Mouse (Mus musculus): ENCODE measurements around the gene Galnt14. TPM values are rescaled to one million over a fixed set of nuclear protein-coding genes. Genes with fewer than 3 reads are reported as not detected.

Gene Galnt14
- polyA plus RNA-seq, 1 experiment from 2014 or later: 0.75 TPM

- Histone ChIP-seq H3K4me2 (ENCODE audit: low read depth, low read length) (no peak overlapping the region), H3K36me3 (ENCODE audit: control insufficient read depth, insufficient read depth) (no peaks in the 10 kb centered on the region), H3K9me3 (replicated peaks; ENCODE audit: control insufficient read depth, low read length) (no peaks in the 10 kb centered on the region), H3K4me3 (ENCODE audit: low read length) (no peak overlapping the region), H3K9ac (ENCODE audit: low read length) (no peak overlapping the region), H3K27ac (ENCODE audit: low read length) (no peak overlapping the region), H3K27me3 (ENCODE audit: control insufficient read depth, insufficient read depth, low read length) (no peaks in the 10 kb centered on the region), H3K4me1 (ENCODE audit: control insufficient read depth, insufficient read depth, low read length) (no peaks in the 10 kb centered on the region)
- no peak for ATAC-seq (replicated peaks; ENCODE audit: extremely low read depth, insufficient read depth, low FRiP score)
- 78% methylated on average over 5 of the region's 5 CpGs for WGBS
Measured at GRCm38 (mm10) chr17:73671921-73672320, 38.3 kb downstream of the Galnt14 start.

- no peak for ATAC-seq (replicated peaks; ENCODE audit: extremely low read depth, insufficient read depth, low FRiP score)
Measured at GRCm38 (mm10) chr17:73670048-73670447, 40.2 kb downstream of the Galnt14 start.

GRCm38 (mm10) chr17:73668996-73669395, 41.3 kb downstream of the Galnt14 start:
- no peaks in the 10 kb centered on the region for H3K36me3 ChIP-seq (ENCODE audit: control insufficient read depth, insufficient read depth)
- no peak overlapping the region for H3K4me2 ChIP-seq (ENCODE audit: low read depth, low read length)
- no peak overlapping the region for H3K27ac ChIP-seq (ENCODE audit: low read length)
- 82% methylated on average over 1 of the region's 1 CpGs for WGBS
- H3K9me3 ChIP-seq (replicated peaks; ENCODE audit: control insufficient read depth, low read length): no peaks in the 10 kb centered on the region
- no peak for ATAC-seq (replicated peaks; ENCODE audit: extremely low read depth, insufficient read depth, low FRiP score)
- no peak overlapping the region for H3K9ac ChIP-seq (ENCODE audit: low read length)
- H3K27me3 ChIP-seq (ENCODE audit: control insufficient read depth, insufficient read depth, low read length): no peaks in the 10 kb centered on the region
- H3K4me1 ChIP-seq (ENCODE audit: control insufficient read depth, insufficient read depth, low read length): no peaks in the 10 kb centered on the region
- H3K4me3 ChIP-seq (ENCODE audit: low read length): no peak overlapping the region

More at GRCm38 (mm10) chr17:73670048-73670447, 40.2 kb downstream of the Galnt14 start:
- H3K4me2 ChIP-seq (ENCODE audit: low read depth, low read length): no peak overlapping the region
- no peaks in the 10 kb centered on the region for H3K27me3 ChIP-seq (ENCODE audit: control insufficient read depth, insufficient read depth, low read length)
- no peak overlapping the region for H3K9ac ChIP-seq (ENCODE audit: low read length)
- H3K27ac ChIP-seq (ENCODE audit: low read length): no peak overlapping the region
- H3K9me3 ChIP-seq (replicated peaks; ENCODE audit: control insufficient read depth, low read length): no peaks in the 10 kb centered on the region
- H3K4me1 ChIP-seq (ENCODE audit: control insufficient read depth, insufficient read depth, low read length): no peaks in the 10 kb centered on the region
- no peak overlapping the region for H3K4me3 ChIP-seq (ENCODE audit: low read length)
- WGBS: 81% methylated on average over 2 of the region's 2 CpGs
- H3K36me3 ChIP-seq (ENCODE audit: control insufficient read depth, insufficient read depth): no peaks in the 10 kb centered on the region

- H3K27me3 ChIP-seq (ENCODE audit: control insufficient read depth, insufficient read depth, low read length): no peaks in the 10 kb centered on the region
- ATAC-seq (replicated peaks; ENCODE audit: extremely low read depth, insufficient read depth, low FRiP score): no peak
- no peaks in the 10 kb centered on the region for H3K36me3 ChIP-seq (ENCODE audit: control insufficient read depth, insufficient read depth)
- no peak overlapping the region for H3K4me3 ChIP-seq (ENCODE audit: low read length)
- WGBS: 31% methylated on average over 3 of the region's 3 CpGs
- no peaks in the 10 kb centered on the region for H3K4me1 ChIP-seq (ENCODE audit: control insufficient read depth, insufficient read depth, low read length)
- no peak overlapping the region for H3K9ac ChIP-seq (ENCODE audit: low read length)
- H3K9me3 ChIP-seq (replicated peaks; ENCODE audit: control insufficient read depth, low read length): no peaks in the 10 kb centered on the region
- no peak overlapping the region for H3K4me2 ChIP-seq (ENCODE audit: low read depth, low read length)
- no peak overlapping the region for H3K27ac ChIP-seq (ENCODE audit: low read length)
Measured at GRCm38 (mm10) chr17:73663237-73663636, 47.0 kb downstream of the Galnt14 start.

- no peaks in the 10 kb centered on the region for H3K4me1 ChIP-seq (ENCODE audit: control insufficient read depth, insufficient read depth, low read length)
- H3K9me3 ChIP-seq (replicated peaks; ENCODE audit: control insufficient read depth, low read length): no peaks in the 10 kb centered on the region
- ATAC-seq (replicated peaks; ENCODE audit: extremely low read depth, insufficient read depth, low FRiP score): no peak
- no peaks in the 10 kb centered on the region for H3K27me3 ChIP-seq (ENCODE audit: control insufficient read depth, insufficient read depth, low read length)
- WGBS: 68% methylated on average over 6 of the region's 6 CpGs
- H3K4me2 ChIP-seq (ENCODE audit: low read depth, low read length): no peak overlapping the region
- H3K4me3 ChIP-seq (ENCODE audit: low read length): no peak overlapping the region
- H3K27ac ChIP-seq (ENCODE audit: low read length): no peak overlapping the region
- H3K9ac ChIP-seq (ENCODE audit: low read length): no peak overlapping the region
- no peaks in the 10 kb centered on the region for H3K36me3 ChIP-seq (ENCODE audit: control insufficient read depth, insufficient read depth)
Measured at GRCm38 (mm10) chr17:73658731-73659445, 51.4 kb downstream of the Galnt14 start.

GRCm38 (mm10) chr17:73656373-73656772, 53.9 kb downstream of the Galnt14 start:
- H3K4me2 ChIP-seq (ENCODE audit: low read depth, low read length): no peak overlapping the region
- no peaks in the 10 kb centered on the region for H3K9me3 ChIP-seq (replicated peaks; ENCODE audit: control insufficient read depth, low read length)
- no peak overlapping the region for H3K4me3 ChIP-seq (ENCODE audit: low read length)
- no peak for ATAC-seq (replicated peaks; ENCODE audit: extremely low read depth, insufficient read depth, low FRiP score)
- H3K27me3 ChIP-seq (ENCODE audit: control insufficient read depth, insufficient read depth, low read length): no peaks in the 10 kb centered on the region
- WGBS: 66% methylated on average over 3 of the region's 3 CpGs
- no peaks in the 10 kb centered on the region for H3K4me1 ChIP-seq (ENCODE audit: control insufficient read depth, insufficient read depth, low read length)
- no peak overlapping the region for H3K27ac ChIP-seq (ENCODE audit: low read length)
- H3K9ac ChIP-seq (ENCODE audit: low read length): no peak overlapping the region
- H3K36me3 ChIP-seq (ENCODE audit: control insufficient read depth, insufficient read depth): no peaks in the 10 kb centered on the region

GRCm38 (mm10) chr17:73654261-73654660, 56.0 kb downstream of the Galnt14 start:
- WGBS: 23% methylated on average over 5 of the region's 5 CpGs

GRCm38 (mm10) chr17:73649371-73649770, 60.9 kb downstream of the Galnt14 start:
- Histone ChIP-seq H3K27me3 (ENCODE audit: control insufficient read depth, insufficient read depth, low read length) (no peaks in the 10 kb centered on the region), H3K4me3 (ENCODE audit: low read length) (no peak overlapping the region), H3K36me3 (ENCODE audit: control insufficient read depth, insufficient read depth) (no peaks in the 10 kb centered on the region), H3K9me3 (replicated peaks; ENCODE audit: control insufficient read depth, low read length) (no peaks in the 10 kb centered on the region), H3K27ac (ENCODE audit: low read length) (no peak overlapping the region), H3K4me1 (ENCODE audit: control insufficient read depth, insufficient read depth, low read length) (no peaks in the 10 kb centered on the region), H3K9ac (ENCODE audit: low read length) (no peak overlapping the region), H3K4me2 (ENCODE audit: low read depth, low read length) (no peak overlapping the region)
- WGBS: 55% methylated on average over 6 of the region's 6 CpGs
- ATAC-seq (replicated peaks; ENCODE audit: extremely low read depth, insufficient read depth, low FRiP score): no peak

More at GRCm38 (mm10) chr17:73654261-73654660, 56.0 kb downstream of the Galnt14 start:
- ATAC-seq (replicated peaks; ENCODE audit: extremely low read depth, insufficient read depth, low FRiP score): no peak
- H3K36me3 ChIP-seq (ENCODE audit: control insufficient read depth, insufficient read depth): no peaks in the 10 kb centered on the region
- H3K9ac ChIP-seq (ENCODE audit: low read length): no peak overlapping the region
- H3K4me1 ChIP-seq (ENCODE audit: control insufficient read depth, insufficient read depth, low read length): no peaks in the 10 kb centered on the region
- H3K4me2 ChIP-seq (ENCODE audit: low read depth, low read length): no peak overlapping the region
- H3K27me3 ChIP-seq (ENCODE audit: control insufficient read depth, insufficient read depth, low read length): no peaks in the 10 kb centered on the region
- H3K9me3 ChIP-seq (replicated peaks; ENCODE audit: control insufficient read depth, low read length): no peaks in the 10 kb centered on the region
- no peak overlapping the region for H3K4me3 ChIP-seq (ENCODE audit: low read length)
- no peak overlapping the region for H3K27ac ChIP-seq (ENCODE audit: low read length)

GRCm38 (mm10) chr17:73641676-73642075, 68.6 kb downstream of the Galnt14 start:
- ATAC-seq (replicated peaks; ENCODE audit: extremely low read depth, insufficient read depth, low FRiP score): no peak
- Histone ChIP-seq H3K9ac (ENCODE audit: low read length) (no peak overlapping the region), H3K4me1 (ENCODE audit: control insufficient read depth, insufficient read depth, low read length) (no peaks in the 10 kb centered on the region), H3K36me3 (ENCODE audit: control insufficient read depth, insufficient read depth) (no peaks in the 10 kb centered on the region), H3K27me3 (ENCODE audit: control insufficient read depth, insufficient read depth, low read length) (no peaks in the 10 kb centered on the region), H3K9me3 (replicated peaks; ENCODE audit: control insufficient read depth, low read length) (no peaks in the 10 kb centered on the region), H3K27ac (ENCODE audit: low read length) (no peak overlapping the region), H3K4me3 (ENCODE audit: low read length) (no peak overlapping the region), H3K4me2 (ENCODE audit: low read depth, low read length) (no peak overlapping the region)
- WGBS: 87% methylated on average over 7 of the region's 7 CpGs
